Mouse (Mus musculus) adrenal gland, adult 8-10 months (tissue): ENCODE measurements around the gene Kctd7. TPM values are rescaled to one million over a fixed set of nuclear protein-coding genes. Genes with fewer than 3 reads are reported as not detected.
A peak's percentile ranks its signal among the peaks of the same experiment; 100 is the strongest.

ENCODE experiments used
- DNase-seq: peaks from one replicate; pipeline ENCODE4 v3.0.0; 2022
- total RNA-seq, 4 experiments: library from RNA; stranded (reverse); gene quantifications; 2 replicates each; pipeline ENCODE4 v1.2.4; 2022

Kctd7 gene
- total RNA-seq, 4 experiments from 2014 or later: 14.5 to 19.6 (median 17.4) TPM

- peak; percentile 89 for DNase-seq
Observed at GRCm38 (mm10) chr5:130143977-130144333, 706 bp upstream of the Kctd7 start.

DNA sequence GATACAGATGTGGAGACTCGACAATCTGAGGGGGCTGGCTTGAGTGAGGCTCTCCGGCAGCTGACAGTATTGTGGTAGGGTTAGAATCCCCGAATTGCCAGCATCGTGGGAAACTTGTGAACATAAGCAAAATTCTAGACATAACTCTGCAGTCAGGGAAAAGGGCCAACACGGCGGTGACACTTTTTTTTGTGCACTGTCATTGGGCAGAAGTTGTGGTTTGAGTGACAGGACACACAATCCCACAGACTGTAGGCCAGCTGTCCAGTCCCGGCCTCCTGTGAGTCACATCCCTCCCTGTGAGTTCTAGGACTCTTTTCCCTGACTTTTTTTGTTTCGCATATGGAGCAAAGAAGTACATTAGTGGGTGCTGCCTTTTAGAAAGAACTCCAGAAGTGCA lies 1.3 kb downstream of the Kctd7 start:
- DNase-seq: no peak

- DNase-seq: no peak
Observed at GRCm38 (mm10) chr5:130149726-130150310, 5.2 kb downstream of the Kctd7 start.

DNA sequence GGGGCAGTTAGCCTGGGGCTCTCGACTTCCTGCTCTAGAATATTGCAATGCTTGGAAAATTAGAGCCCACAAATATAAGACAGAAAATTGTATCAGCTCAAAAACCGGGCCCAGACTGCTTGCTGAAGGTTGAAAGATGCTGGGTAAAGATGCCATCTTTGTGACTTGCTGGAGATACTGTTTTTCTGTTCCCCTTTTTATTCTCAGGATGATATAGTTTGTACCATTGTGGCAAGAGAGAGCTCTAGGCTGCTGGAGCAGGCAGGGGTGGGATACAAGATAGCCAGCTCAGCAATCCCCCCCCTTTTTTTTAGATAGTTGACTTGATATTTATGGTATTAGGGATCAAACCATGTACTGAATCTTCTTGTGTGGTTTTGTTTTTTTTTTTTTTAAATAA lies 9.6 kb downstream of the Kctd7 start:
- DNase-seq: no peak

DNA sequence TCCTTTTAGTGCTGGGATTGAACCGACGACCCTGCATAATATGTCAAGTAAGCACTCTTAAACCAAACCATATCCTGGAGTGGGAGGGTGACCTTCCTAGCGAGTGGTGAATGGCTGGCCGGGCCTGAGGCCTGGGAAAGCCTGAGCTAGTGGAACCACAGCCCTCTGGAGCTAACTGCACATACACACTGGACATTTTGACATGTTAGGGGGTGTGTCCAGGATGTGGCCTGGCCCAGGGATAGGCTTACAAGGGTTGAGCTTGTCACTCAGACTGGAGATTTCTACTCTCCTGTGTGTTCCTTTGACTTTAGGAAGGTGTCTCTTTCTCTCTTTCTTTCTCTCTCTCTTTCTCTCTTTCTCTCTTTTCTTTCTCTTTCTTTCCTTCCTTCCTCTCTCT lies 13.9 kb downstream of the Kctd7 start:
- no peak for DNase-seq

DNA sequence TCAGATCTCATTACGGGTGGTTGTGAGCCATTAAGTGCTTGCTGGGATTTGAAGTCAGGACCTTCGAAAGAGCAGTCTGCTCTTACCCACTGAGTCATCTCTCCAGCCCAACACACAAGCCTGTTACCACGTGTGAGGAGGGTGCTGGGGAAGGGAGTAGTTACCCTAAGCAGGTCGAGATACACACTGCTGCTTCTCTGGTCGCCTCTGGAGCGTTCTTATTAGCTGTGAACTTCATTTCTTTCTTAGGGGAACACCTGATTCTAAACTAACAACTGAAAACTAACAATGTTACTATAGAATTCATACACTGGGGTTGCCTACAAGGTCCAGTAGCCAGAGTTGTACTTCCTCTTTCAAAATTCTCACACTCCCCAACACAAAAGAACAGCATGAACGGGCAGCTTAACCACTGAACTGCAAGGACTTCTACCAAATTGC lies 15.1 kb downstream of the Kctd7 start:
- no peak for DNase-seq

DNA sequence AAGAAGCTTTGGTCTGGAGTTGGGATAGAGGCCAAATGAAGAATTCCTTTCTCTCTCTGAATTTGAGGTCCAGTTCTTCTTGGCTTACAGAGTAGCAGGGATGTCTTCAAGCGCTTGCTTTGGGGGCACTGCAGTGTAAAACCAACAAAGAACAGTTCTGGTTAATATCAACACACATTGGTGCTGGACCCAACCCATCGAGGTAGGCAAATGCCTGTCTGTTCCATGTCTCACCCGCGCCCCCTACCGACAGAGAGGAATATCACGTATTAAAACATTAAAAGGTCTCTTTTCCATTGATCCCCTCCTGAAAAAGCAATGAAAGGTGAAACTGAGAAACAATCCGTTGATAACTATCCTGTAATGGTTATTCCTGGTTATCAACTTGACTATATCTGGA lies 19.0 kb downstream of the Kctd7 start:
- peak; percentile 45 for DNase-seq

GRCm38 (mm10) chr5:130165213-130165612 lies 20.6 kb downstream of the Kctd7 start:
- no peak for DNase-seq

- DNase-seq: no peak
Observed at GRCm38 (mm10) chr5:130169109-130169508, 24.4 kb downstream of the Kctd7 start.

DNA sequence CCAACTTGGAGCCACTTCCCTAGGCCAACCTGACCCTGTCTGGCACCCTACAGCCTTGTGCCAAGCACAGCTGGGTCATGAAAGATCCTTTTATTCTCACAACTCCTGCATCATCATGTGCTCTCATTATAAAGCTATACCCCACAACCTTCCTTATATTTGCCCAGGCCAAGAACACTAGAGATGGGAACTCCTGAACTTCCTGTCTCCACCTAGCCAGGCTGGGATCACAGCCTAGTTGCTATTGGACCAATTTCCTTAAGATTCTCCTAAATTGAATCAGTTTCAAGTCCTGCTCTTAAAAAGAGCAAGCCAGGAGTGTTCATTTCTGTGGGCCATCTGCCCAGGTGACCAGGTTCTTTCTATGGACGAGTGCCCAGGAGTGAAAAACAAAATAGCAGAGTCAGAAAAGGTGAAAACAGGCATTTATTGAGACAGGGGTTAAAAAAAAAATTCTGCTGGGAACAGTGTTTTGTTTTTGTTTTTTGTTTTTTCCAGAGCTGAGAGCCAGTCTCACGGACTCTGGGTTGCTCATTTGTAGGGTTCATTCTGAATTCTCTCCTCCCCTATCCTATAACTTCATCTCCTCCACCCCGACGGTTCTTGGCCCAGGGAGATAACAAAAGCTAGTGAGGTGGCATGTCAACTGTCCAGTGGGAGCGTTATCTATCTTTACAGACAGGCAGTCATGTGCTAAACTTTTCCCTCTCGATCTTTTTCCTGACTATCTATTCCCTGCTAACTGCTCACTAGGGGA lies 26.2 kb downstream of the Kctd7 start:
- DNase-seq: no peak

- peak; percentile 96 for DNase-seq
Observed at GRCm38 (mm10) chr5:130171423-130171954, 26.8 kb downstream of the Kctd7 start, which contains the start of gene Rabgef1. Gene Rabgef1, plus strand, starts transcription at chr5:130171798.

- peak; percentile 69 for DNase-seq
Observed at GRCm38 (mm10) chr5:130171956-130172601, 27.4 kb downstream of the Kctd7 start.

DNA sequence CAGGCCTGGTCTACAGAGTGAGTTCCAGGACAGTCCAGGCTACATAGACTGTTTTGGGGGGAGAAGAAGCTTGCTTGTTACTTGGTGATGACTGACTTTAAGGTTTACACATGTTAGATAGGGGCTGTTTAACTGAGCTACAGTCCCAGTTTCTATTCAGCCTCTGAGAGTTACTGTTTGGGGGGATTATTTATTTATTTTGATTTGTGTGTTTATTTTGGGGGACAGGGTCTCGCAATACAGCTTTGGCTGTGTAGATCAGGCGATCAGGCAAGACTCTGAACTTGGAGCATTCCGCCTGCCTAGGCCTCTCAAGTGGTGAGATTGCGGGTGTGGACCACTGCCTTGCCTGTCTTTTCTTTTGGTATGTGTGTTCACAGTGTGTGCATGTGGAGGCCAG lies 28.4 kb downstream of the Kctd7 start:
- DNase-seq: no peak

DNA sequence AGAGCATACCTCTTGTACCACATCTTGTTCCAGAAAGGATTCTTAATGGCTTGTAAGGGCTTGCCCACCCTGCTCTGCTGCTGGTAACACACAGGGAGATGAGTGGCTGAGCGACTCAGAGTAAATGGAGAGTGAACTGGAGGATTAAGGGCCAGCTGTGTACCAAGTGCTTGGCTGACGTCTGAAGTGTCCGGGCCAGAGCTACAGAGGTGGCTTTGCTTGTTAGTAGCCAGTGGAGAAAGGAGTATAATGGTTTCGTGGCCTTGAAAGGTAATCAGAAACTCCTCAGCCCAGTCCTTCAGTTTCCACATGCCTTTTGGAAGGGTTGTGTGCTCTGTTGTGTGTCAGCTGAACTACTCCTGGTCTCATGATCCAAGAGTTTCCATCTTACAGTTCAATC lies 33.2 kb downstream of the Kctd7 start:
- no peak for DNase-seq

DNA sequence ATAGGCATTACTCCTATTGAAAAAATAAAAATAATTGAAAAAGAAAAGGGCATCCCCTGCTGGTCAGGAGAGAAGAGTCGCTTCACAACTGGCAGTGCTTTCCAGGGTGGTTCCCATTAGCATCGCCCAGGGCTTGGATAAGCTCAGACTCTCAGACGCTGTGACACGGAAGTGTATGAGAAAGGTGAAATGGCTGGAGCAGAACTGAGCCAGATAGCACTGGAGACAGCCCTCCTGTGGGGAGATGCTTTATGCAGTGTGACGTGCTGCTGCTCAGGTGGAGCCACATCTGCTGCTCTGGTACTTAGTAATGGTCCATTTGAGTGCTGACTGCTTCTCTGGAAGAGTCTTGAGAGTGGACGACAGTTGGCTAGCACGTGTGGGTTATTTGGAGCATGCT lies 35.7 kb downstream of the Kctd7 start:
- DNase-seq: no peak

- no peak for DNase-seq
Observed at GRCm38 (mm10) chr5:130181740-130182540, 37.3 kb downstream of the Kctd7 start.

DNA sequence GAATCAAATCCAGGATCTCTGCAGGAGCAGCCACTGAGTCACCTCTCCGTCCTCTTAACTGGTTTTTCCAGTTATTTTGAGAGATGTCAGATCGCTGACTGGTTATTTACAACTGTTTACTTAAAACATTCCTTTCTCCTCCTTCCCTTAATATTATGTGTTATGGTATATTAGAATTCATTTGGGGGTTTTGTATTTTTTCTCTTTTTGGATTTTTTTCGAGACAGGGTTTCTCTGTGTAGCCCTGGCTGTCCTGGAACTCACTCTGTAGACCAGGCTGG lies 37.8 kb downstream of the Kctd7 start:
- DNase-seq: no peak

DNA sequence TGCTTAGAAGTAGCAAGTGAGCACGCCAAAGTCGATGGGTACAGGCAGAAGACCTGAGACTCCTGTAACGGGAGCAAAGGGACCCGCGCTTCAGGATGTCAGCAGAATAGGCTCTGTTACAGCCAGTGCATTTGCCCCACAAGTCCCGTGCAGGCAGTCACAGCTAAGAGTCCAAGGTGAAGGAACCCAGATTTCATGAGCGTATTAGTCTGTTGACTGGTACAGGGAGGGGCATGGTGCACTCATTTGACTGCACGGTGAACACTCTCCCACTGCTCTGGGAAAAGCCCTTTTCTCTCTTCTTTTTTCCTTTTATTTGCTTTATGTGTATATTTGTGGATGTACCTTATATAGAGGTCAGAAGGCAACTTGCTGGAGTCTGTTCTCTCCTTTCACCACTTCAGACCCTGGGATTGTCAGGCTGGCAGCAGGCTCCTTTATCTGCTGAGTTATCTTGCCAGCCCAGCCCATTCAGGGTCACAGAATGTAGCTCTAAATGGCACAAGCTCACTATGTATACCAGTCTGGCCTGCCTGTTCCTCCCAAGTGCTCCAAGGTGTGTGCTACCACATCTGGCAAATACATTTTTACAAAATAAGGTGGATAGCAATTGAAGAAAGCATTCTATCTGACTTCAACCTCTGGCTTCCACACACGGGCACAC lies 39.7 kb downstream of the Kctd7 start:
- peak; percentile 53 for DNase-seq

GRCm38 (mm10) chr5:130185312-130185711 lies 40.7 kb downstream of the Kctd7 start:
- no peak for DNase-seq

- no peak for DNase-seq
Observed at GRCm38 (mm10) chr5:130187383-130187782, 42.7 kb downstream of the Kctd7 start.

DNA sequence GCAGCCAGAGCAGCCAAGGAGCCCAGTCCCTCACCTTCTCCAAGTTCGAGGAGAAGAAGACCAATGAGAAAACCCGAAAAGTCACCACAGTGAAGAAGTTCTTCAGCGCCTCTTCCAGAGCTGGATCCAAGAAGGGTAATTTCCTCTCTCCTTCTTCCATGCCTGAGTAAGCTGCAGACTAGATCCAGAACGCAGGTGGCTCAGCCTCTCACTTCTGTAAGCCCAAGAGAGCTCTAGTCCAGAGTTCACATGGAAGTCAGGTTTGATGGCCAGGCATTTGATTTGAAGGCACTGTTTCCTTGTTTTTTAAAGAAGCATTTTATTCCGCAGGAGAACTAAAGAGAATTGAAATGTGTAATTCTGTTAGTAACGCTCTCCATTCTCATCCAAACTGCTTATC lies 46.2 kb downstream of the Kctd7 start:
- no peak for DNase-seq

DNA sequence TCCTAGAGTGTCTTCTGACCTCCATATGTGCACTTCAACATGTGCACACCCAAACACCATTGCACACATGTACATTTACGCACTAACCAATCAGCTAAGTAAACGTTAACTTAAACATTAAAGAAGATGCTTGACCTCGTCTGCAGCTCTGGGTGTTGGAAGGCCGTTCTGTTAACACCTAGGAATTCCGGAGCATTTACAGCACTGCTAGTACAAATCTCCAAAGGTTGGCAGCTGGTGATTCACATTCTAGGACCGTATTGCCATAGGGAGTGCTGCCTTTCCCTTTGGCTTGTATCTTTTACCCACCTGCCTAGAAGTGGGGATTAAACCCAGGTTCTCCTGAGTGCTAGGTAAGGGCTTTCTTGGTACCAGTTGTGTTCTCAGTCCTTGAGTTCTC lies 47.2 kb downstream of the Kctd7 start:
- DNase-seq: no peak
